8 mouse cellular contexts compared by ENCODE assay signal in the genomic region with DNA sequence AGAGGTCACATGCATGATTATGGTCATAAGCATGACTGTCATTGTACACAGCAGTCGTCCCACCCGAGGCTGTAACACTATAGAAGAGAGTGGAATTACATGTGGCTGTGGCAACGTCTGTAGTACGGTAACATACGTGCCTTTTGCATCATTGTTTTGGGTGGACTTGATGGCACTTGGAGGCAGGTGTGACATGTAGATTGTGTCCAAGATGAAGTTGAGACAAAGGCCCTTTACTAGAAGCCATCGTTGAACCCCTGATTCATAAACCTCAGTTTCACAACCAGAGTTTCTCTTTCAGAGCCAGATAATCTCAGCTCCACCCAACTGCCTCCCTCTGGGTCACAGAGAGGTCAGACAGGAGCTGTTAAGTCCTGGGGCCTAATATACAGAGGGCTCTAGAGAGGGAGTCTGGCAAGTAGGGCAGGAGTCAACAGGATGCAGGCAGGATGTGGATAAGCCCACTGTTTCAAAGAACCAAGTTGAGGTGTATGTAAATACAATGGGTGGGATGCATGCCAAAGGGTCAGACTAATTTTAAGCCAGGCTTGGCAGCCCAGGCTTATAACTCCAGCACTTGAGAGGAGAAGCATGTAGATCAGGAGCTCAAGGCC. TPM values are rescaled to one million over a fixed set of nuclear protein-coding genes. Genes with fewer than 3 reads are reported as not detected.
DNase-seq lines count a peak whose midpoint lies in the region; ATAC-seq and TF ChIP-seq lines count a peak whose summit lies in the region.

No protein-coding gene starts in this region.

- H3K27ac ChIP-seq in lung, embryonic 14.5 days (ENCODE audit: low read depth): 0 out of 2 replicates have a peak overlapping the region, but pooled peaks have one; percentile 47
- no peak overlapping the region for H3K27ac ChIP-seq in left cerebral cortex, adult 2 months
- no peak overlapping the region for H3K27ac ChIP-seq in neural tube, embryonic 15.5 days (replicated peaks)

- peak; percentile 34 for DNase-seq in CD4-positive helper T cell, adult 2 months (ENCODE audit: low read depth, low spot score)
- peak; percentile 18 for DNase-seq in adrenal gland, postnatal 25 days
- DNase-seq in induced T-regulatory cell, adult 2 months (ENCODE audit: low read depth): peak; percentile 66
- DNase-seq in lung, embryonic 14.5 days: peak; percentile 79
- DNase-seq in left cerebral cortex, adult 2 months (ENCODE audit: extremely low spot score in 1 of 2, low spot score in 2 of 2): no peak
- no peak for DNase-seq in ovary, postnatal 14 days (ENCODE audit: low spot score)

- peaks cover 3% of the 10 kb centered on the region; the same call in 1 of the 2 replicates for H3K27me3 ChIP-seq in lung, embryonic 14.5 days (ENCODE audit: insufficient read depth, low read length)
- H3K27me3 ChIP-seq in neural tube, embryonic 15.5 days (replicated peaks): 0 out of 2 replicates have a peak, but pooled peaks cover 5% of the 10 kb centered on the region

- no peak overlapping the region for H3K4me2 ChIP-seq in lung, embryonic 14.5 days
- no peak overlapping the region for H3K4me2 ChIP-seq in neural tube, embryonic 15.5 days

- H3K9ac ChIP-seq in lung, embryonic 14.5 days: no peak overlapping the region
- H3K9ac ChIP-seq in neural tube, embryonic 15.5 days (replicated peaks): no peak overlapping the region

- 0 out of 2 replicates have a peak, but pooled peaks cover 8% of the 10 kb centered on the region for H3K36me3 ChIP-seq in lung, embryonic 14.5 days (ENCODE audit: insufficient read depth)
- H3K36me3 ChIP-seq in neural tube, embryonic 15.5 days: peaks cover 2% of the 10 kb centered on the region; the same call in 1 of the 2 replicates

- no peaks in the 10 kb centered on the region for H3K9me3 ChIP-seq in lung, embryonic 14.5 days (ENCODE audit: low read depth, low read length)
- H3K9me3 ChIP-seq in neural tube, embryonic 15.5 days (replicated peaks): no peaks in the 10 kb centered on the region

- no peaks in the 10 kb centered on the region; the same call in 1 of the 2 replicates for H3K4me1 ChIP-seq in lung, embryonic 14.5 days (ENCODE audit: insufficient read depth)
- peaks cover 30% of the 10 kb centered on the region for H3K4me1 ChIP-seq in neural tube, embryonic 15.5 days

- WGBS in lung, embryonic 14.5 days: 47% methylated on average over 6 of the region's 6 CpGs
- 70% methylated on average over 6 of the region's 6 CpGs for WGBS in neural tube, embryonic 15.5 days

- intact Hi-C loops in left cerebral cortex, adult 2 months (cut with DNase I): no loop called here

- H3K4me3 ChIP-seq in lung, embryonic 14.5 days (ENCODE audit: low read depth, low read length): no peak overlapping the region
- no peak overlapping the region for H3K4me3 ChIP-seq in left cerebral cortex, adult 2 months
- no peak overlapping the region for H3K4me3 ChIP-seq in neural tube, embryonic 15.5 days (replicated peaks)

- ATAC-seq in lung, embryonic 14.5 days (ENCODE audit: insufficient read depth): no peak
- ATAC-seq in frontal cortex, adult (ENCODE audit: low TSS enrichment): no peak
- ATAC-seq in neural tube, embryonic 15.5 days (ENCODE audit: low FRiP score): no peak

- no peak for TF ChIP-seq CTCF in lung, embryonic 14.5 days (IDR thresholded peaks at IDR 0.05; ENCODE audit: low read depth)
- no peak for TF ChIP-seq CTCF in left cerebral cortex, adult 2 months (IDR thresholded peaks at IDR 0.05)

RNA-seq across cellular contexts. Expression of a gene that starts 5.5 kb away (rescaled TPM):
- total RNA-seq in adrenal gland, postnatal 25 days (2021): 83.0 and 111 TPM in 2 replicates
- 36.5 and 41.3 TPM in 2 replicates for polyA plus RNA-seq in lung, embryonic 14.5 days (2014; fragmentation: Nextera tagmentation; extraction: Ambion mirVana)
- total RNA-seq in left cerebral cortex, adult 2 months (2021): 10 to 100 TPM; 28.6 to 29.6 TPM
- polyA plus RNA-seq in neural tube, embryonic 15.5 days (2015; fragmentation: Nextera tagmentation; extraction: Ambion mirVana): 31.0 and 41.3 TPM in 2 replicates

Comparison
In these comparisons a context has a peak if more than half of its experiments do, and no peak if none do; other contexts are left out.
1. DNase-seq: peak in CD4-positive helper T cell, adult 2 months (single experiment), adrenal gland, postnatal 25 days (single experiment), induced T-regulatory cell, adult 2 months (single experiment) and lung, embryonic 14.5 days (single experiment); none in left cerebral cortex, adult 2 months (0 of 2) and ovary, postnatal 14 days (single experiment).